ENCODE assay signal across 17 mouse cellular contexts in genomic region chr5:52145684-52146083, GRCm38 (mm10). TPM values are rescaled to one million over a fixed set of nuclear protein-coding genes. Genes with fewer than 3 reads are reported as not detected.
DNase-seq lines count a peak whose midpoint lies in the region; ATAC-seq lines count a peak whose summit lies in the region.
"Had no signal": no experiment of that assay in that cellular context is flagged by ENCODE, and none has a peak within 500 bp of the region (broad histone marks: within the 10 kb centered on the region; RNA-seq: fewer than 3 reads in every experiment).

No protein-coding gene starts in this region.

- no peaks in the 10 kb centered on the region for H3K4me1 ChIP-seq in liver, embryonic 11.5 days (replicated peaks; ENCODE audit: control insufficient read depth, insufficient read depth, low read length)
- H3K4me1 ChIP-seq: neural tube, embryonic 13.5 days had no signal

- peaks cover 2% of the 10 kb centered on the region; the same call in 1 of the 2 replicates for H3K36me3 ChIP-seq in liver, embryonic 11.5 days (ENCODE audit: control insufficient read depth, insufficient read depth, low read length)

- no peak overlapping the region for H3K4me3 ChIP-seq in liver, embryonic 11.5 days (ENCODE audit: low read depth, low read length)
- H3K4me3 ChIP-seq: erythroblast, embryonic 14.5 days; heart, adult 2 months; megakaryocyte, embryonic 14.5 days; neural tube, embryonic 13.5 days had no signal

- no peaks in the 10 kb centered on the region for H3K27me3 ChIP-seq in liver, embryonic 11.5 days (replicated peaks; ENCODE audit: control insufficient read depth, insufficient read depth, low read length)
- H3K27me3 ChIP-seq: megakaryocyte, embryonic 14.5 days; neural tube, embryonic 13.5 days had no signal

- no peak overlapping the region for H3K9ac ChIP-seq in liver, embryonic 11.5 days (ENCODE audit: low read depth, low read length)
- H3K9ac ChIP-seq: neural tube, embryonic 13.5 days had no signal

- H3K27ac ChIP-seq in liver, embryonic 11.5 days (ENCODE audit: low read depth, low read length): no peak overlapping the region
- H3K27ac ChIP-seq: heart, adult 2 months; neural tube, embryonic 13.5 days had no signal

- WGBS in liver, embryonic 11.5 days: 80% methylated on average over 6 of the region's 6 CpGs

- H3K9me3 ChIP-seq in liver, embryonic 11.5 days (ENCODE audit: control insufficient read depth, low read length): no peaks in the 10 kb centered on the region
- H3K9me3 ChIP-seq: megakaryocyte, embryonic 14.5 days; neural tube, embryonic 13.5 days had no signal

- no peak overlapping the region for H3K4me2 ChIP-seq in liver, embryonic 11.5 days
- H3K4me2 ChIP-seq: neural tube, embryonic 13.5 days had no signal

- no peak for DNase-seq in liver, embryonic 11.5 days (ENCODE audit: low spot score)
- DNase-seq in liver (no peak), ZHBTc4 (ENCODE audit: low read depth, low spot score) (peak; percentile 74)
- DNase-seq in gastrocnemius, postnatal 10 days: no peak
- DNase-seq in kidney, adult 8-10 months: no peak
- no peak for DNase-seq in right cerebral cortex, postnatal 4 days
- DNase-seq: cerebellum, adult 18-20 months; heart, adult 2 months; heart, postnatal 14 days; kidney, postnatal 36 days; thymus, postnatal 4 days had no signal

- ATAC-seq in liver, embryonic 11.5 days (replicated peaks; ENCODE audit: low FRiP score): peak; percentile 56; the same call in 1 of the 2 replicates
- ATAC-seq in granulocyte monocyte progenitor cell, adult 5-6 weeks (replicated peaks; ENCODE audit: poor library complexity, severe bottlenecking): peak; percentile 24; the same call in 1 of the 2 replicates
- peak; percentile 86 for ATAC-seq in monocyte, adult 5-6 weeks (replicated peaks; ENCODE audit: insufficient number of reproducible peaks, low FRiP score, low TSS enrichment, poor library complexity, severe bottlenecking)
- ATAC-seq: inflammation-experienced regulatory T-cells, adult 6 months had no signal

RNA-seq across cellular contexts. Expression of gene Dhx15, which starts 44.6 kb away (rescaled TPM):
- 76.8 and 80.0 TPM in 2 replicates for polyA plus RNA-seq in liver, embryonic 11.5 days (2014; fragmentation: Nextera tagmentation; extraction: Ambion mirVana)
- 242 and 251 TPM in 2 replicates for total RNA-seq in granulocyte monocyte progenitor cell, adult 5-6 weeks (2014; fragmentation: Nextera tagmentation)
- 373 and 374 TPM in 2 replicates for total RNA-seq in granulocyte monocyte progenitor cell, adult 5-6 weeks (2017)
- 357 to 407 TPM (median 362 TPM) in 3 replicates for total RNA-seq in monocyte, adult 5-6 weeks (2017)
- 10 to 100 TPM; 46.2 to 59.4 TPM for total RNA-seq in gastrocnemius, postnatal 10 days (2021)

Comparison
In these comparisons a context has a peak if more than half of its experiments do, and no peak if none do; other contexts are left out.
1. ATAC-seq: peak in every context shown above with its lines; median percentile 86 in monocyte, adult 5-6 weeks; 56 in liver, embryonic 11.5 days; 24 in granulocyte monocyte progenitor cell, adult 5-6 weeks.